Mouse (Mus musculus) spleen, postnatal 14 days (tissue): ENCODE measurements around the gene Ildr2.

Source experiments
- DNase-seq, 2 experiments: peaks; one replicate each; pipeline ENCODE4 v3.0.0; 2021 to 2022; ENCODE audit warnings: low spot score in 2 of 2

Ildr2 gene

GRCm38 (mm10) chr1:166253898-166254894 lies at the start of gene Ildr2:
Gene Ildr2 (plus strand): TSS chr1:166254139.
- no peak for DNase-seq

DNA sequence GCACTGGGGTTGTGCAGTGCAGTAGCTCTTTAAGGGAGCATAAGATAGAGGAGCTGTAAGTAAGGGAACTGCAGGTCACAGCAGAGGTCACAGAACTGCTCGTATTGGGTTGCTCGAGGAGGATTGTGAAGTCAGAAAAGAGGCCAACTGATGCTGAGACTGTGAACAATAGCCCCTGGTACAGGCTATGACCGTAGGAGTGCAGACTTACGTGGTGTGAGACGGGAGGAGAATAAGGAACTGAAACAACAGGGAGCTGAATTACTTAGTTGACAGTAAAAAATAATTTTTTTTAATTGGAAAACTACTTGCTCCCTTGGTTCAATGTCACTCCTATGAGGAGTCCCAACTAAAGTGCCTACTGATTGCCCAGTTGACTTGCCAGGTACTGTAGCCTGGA lies 49.8 kb upstream of the Ildr2 start:
- no peak for DNase-seq

DNA sequence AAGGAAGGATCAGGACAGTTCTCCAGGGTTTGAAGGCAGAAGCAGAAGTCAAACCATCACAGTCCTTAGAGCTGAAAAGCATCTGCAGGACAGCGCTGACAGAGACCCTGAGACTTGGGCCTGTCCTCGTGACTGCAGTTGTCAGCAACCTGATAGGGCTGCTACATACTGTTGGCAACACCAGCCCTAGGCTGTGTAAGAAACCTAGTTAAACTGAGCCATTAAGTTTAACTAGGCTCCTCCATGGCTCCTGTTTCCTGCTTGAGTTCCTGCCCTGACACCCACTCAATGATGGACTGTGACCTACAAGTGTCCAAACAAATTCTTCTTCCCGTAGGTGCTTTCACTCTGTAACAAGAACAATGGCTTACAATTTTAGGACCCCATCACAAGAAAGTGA lies 48.8 kb upstream of the Ildr2 start:
- DNase-seq = no peak

DNA sequence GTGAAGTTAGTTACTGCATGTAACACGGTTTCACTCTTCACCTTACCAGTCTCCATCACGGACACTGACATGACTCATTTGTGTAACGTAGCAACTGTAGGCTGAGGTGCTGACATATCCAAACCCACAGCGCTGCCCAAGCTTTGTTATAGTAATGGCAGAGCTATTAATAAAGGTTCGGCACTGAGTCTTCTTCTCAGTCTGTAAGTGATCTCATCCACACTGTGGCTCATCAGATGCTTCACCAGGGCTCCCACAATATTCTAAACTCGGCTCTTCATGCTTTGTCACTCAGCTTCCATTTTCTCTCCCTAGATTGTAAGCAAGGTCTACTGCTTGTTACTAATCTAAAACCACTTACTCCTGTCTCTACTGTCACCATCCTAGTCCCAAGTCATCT lies 44.6 kb upstream of the Ildr2 start:
- no peak for DNase-seq

DNA sequence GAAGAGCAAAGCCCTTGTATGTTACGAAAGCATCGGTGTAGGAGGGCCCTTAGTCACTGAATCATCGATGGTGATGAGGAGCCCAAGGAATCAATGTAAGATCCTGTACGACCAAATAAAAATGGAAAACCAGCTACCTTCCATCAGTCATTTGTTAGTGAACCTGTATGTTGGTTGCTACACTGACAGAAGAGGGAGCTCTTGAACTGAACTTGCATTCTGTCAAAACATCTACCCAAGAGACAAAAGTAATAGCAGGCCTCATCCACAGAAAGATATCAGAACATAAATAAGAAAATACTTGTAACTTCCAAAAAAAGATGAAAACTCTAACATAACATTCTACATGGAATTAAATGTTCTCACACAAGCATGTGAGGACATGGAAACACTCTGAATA lies 39.8 kb upstream of the Ildr2 start:
- no peak for DNase-seq

DNA sequence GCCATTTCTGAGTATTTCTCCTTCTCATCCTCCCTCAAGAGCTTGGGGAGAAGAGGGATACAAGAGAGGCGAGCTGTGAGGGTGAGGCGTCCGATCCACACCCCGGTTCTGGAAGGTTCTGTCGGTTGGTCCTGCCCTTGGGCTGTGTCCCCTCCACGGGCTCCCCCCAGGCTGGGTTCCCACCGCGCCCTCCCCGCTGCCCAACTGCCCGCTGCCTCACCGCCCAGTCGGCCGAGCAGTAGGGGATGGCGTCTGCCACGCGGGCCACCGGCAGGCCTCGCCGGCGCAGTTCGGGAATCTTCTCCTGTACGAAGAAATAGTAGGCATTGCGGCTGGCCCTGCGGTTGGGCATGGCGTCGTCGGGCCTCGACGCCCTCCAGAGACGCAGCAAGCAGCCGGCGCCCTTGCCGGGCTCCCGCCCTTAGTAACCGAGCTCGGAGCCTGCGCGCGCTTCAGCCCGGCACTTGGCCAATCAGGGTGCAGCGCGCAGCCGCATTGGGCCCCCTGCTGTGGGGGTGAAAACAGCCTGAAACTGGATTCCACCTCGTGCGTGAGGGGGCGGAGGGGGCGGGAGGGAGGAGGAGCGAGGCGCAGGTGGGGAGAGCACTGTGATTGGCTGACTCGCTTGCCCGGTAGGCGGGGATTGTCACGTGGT lies 15.5 kb upstream of the Ildr2 start, which contains the start of gene Mael:
Gene Mael (minus strand): TSS at position 433 of the 655 bp plus-strand sequence.
- DNase-seq = no peak

DNA sequence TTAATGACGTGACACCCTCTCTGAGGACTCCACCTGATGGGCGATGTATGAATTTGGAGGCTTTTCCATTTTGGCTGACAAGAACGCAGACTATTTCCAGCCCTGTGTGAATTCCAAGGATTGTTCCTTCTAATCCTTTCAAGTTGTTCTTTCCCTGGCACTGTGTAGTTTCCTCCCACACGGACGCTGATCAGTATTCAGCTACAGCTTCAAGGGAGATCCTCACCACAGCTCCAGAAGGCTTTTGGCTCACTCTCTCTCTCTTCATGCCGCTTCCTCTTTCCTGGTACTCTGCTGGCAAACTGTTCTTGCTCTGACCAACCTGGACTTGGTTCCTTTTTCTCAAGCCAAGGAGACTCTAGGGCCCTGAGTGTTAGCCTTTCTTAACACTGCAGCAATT lies 9.7 kb upstream of the Ildr2 start:
- DNase-seq = no peak

DNA sequence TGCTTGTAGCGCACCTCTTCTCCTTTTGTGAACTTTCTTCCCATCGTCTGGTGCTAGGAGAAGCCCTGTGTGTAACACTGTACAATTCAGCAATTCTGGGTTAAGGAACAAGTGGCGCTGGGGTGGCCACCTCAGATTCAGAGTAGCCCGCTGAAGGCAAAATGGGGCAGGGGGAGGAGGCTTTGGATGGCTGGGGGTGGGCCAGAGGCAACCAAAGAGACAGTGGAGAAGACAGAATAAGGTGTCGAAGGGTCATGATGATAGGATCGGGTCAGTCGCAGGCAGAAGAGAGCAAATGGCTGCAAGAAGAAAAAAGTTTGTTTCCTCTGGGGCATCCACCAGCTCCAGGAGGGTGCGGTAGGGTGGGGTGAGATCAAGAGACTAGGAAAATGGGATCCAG lies 1.2 kb downstream of the Ildr2 start:
- DNase-seq = no peak

- no peak for DNase-seq
Observed at GRCm38 (mm10) chr1:166255651-166256050, 1.7 kb downstream of the Ildr2 start.

DNA sequence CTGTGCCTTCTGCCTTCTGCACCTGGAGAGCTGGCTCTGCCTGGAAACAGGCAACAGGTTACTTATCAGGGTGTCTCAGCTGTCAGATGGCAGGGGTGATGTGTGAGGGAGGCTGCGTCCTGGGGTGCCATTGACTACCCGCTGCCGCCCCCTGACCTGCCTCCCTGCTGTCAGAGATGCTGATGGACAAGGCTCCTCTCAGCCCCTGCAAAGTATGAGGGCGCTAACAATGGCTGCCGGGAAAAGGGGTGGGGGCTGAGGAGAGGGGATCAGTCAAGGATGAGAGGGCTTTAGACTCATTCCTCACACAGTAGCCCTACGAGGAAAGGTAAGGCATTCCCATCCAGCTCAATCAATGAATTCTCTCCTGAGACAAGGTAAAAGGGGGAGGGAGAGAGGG lies 2.4 kb downstream of the Ildr2 start:
- no peak for DNase-seq

GRCm38 (mm10) chr1:166256898-166257297 lies 3.0 kb downstream of the Ildr2 start:
- no peak for DNase-seq

- no peak for DNase-seq
Observed at GRCm38 (mm10) chr1:166259526-166259925, 5.6 kb downstream of the Ildr2 start.

- no peak for DNase-seq
Observed at GRCm38 (mm10) chr1:166266001-166266705, 12.2 kb downstream of the Ildr2 start.

- no peak for DNase-seq
Observed at GRCm38 (mm10) chr1:166266918-166267317, 13.0 kb downstream of the Ildr2 start.

DNA sequence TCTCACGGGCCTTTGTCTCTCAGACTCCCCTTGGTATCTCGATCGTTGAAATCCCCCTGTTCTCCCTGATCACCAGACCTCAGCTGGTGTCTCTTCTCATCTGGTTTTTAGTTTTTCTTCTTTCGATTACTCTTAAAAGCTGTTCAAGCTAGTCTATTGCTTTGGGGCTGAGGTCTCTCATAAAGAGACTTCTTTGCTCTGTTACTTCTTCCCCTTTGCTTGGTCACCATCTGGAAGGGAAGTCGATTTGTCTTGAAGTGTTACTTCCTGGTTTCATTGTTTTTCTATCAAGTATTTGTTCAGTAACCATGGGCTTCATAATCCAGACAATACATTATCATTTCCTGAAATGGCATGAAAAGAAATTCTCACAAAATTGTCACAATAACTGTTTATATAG lies 14.3 kb downstream of the Ildr2 start:
- no peak for DNase-seq

DNA sequence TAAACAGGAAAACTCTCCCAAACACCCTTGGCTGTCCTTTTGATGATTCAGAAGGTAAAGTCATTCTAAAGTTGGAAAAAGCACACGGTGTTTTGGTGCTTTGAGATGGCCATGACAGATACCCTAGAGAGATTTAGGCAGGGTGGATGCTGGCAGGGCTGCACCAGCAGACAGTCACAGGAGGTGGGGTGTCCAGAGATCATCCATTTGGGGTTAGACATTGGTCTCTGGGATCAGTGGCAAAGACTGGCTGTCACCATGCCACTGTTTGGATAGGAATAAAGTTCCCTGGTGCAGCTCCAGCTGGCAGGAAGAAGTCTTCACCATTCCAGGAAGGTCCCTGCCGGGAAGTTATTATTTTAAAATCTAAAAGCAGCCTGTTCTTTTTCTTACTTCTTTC lies 24.8 kb downstream of the Ildr2 start:
- no peak for DNase-seq

GRCm38 (mm10) chr1:166279580-166280206 lies 25.8 kb downstream of the Ildr2 start:
- no peak for DNase-seq

GRCm38 (mm10) chr1:166280566-166280965 lies 26.6 kb downstream of the Ildr2 start:
- no peak for DNase-seq

DNA sequence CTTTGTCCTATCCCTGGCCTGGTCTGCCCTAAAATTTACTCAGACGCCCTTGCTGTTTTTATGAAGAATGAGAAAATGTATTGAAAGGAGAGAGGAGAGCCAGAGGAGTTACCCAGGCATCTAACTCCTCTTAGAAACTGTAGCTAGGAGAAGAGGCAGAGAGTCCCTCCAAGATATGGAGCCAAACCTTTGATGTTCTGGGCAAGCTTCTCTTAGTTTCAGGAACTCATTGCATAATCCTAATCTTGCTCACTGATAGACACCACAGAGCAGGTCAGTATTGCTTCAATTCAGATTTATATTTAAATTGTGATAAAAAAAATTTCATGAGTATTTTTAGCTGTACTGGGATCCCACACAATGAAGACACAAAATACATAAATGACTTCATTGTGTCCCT lies 27.3 kb downstream of the Ildr2 start:
- DNase-seq = no peak

- no peak for DNase-seq
Observed at GRCm38 (mm10) chr1:166281836-166282235, 27.9 kb downstream of the Ildr2 start.

DNA sequence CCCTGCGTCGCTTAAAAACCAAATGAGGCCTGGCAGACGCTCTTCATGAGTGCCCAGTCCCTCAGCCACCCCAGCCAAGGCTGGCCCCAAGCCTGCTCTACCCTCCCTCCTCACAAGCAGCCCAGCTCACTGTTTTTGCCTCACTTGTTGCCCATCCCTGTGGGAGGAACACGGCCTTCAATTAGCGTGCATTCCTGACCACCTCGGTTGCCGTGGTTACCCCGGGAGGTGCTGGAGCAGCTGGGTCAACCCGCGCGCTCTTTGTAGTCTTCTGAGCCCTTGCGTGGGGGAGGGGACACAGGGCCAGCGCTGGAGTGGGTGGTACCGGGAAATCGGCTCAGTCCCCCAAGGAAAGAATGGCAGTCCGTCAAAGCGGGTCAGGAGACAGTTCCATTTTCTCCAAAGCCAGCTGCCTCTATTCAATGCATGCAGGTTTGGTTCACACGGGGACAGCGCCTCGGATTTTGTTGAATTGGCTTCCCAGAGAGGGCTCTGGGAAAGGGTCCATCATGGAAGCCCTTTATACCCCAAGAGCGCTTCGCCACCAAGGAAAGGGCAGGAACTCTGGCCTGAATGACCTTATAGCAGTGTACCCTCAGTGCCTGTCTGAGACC lies 28.8 kb downstream of the Ildr2 start:
- DNase-seq = no peak
